Mouse (Mus musculus): ENCODE measurements at regions not wholly inside any gene's neighbourhood (a gene's known extent, or its start where the extent isn't known, plus 50 kb on each side); places are given as distances from the start of the nearest gene placed in this dataset.

GRCm38 (mm10) chr5:35159178-35159661 is 53.7 kb upstream of the Lrpap1 start:
- TF ChIP-seq CTCF (IDR thresholded peaks at IDR 0.05; ENCODE audit: low read depth): no peak
- TF ChIP-seq EP300 (IDR thresholded peaks at IDR 0.05; ENCODE audit: low read depth): no peak
